Mouse (Mus musculus) ES-Bruce4 (cell line): Measurements from ENCODE around the gene Zfyve19.

ENCODE experiments used
- CTCF ChIP-seq: IDR thresholded peaks from one replicate; pipeline ENCODE4 v1.8.1; 2011; ENCODE audit warnings: low read depth, low read length
- EP300 ChIP-seq: IDR thresholded peaks from 2 replicates; pipeline ENCODE4 v1.6.1; 2011; ENCODE audit warnings: low read depth, low read length; ENCODE audit not compliant: insufficient read depth
- POLR2A ChIP-seq: IDR thresholded peaks from one replicate; pipeline ENCODE4 v1.8.1; 2011; ENCODE audit warnings: low read length; ENCODE audit not compliant: insufficient read depth

DNA sequence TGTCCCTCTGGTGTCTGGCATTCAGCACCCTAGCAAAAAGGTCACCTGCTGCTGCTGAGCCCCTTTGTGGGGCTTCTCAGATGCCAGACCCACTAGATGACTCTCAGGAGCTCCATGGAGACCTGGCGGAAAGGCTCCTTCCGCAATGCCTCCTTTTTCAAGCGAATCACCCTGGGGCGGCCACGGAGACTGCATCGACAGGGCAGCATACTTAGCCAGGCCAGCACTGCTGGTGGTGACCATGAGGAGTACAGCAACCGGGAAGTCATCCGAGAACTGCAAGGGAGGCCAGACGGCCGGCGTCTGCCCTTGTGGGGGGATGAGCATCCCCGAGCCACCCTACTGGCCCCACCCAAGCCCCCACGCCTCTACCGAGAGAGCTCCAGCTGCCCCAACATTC is 33.6 kb upstream of the Zfyve19 start:
- no peak for TF ChIP-seq POLR2A
- no peak for TF ChIP-seq EP300
- TF ChIP-seq CTCF = no peak
